Mouse (Mus musculus): Measurements from ENCODE around the gene Lgals3bp. TPM values are rescaled to one million over a fixed set of nuclear protein-coding genes. Genes with fewer than 3 reads are reported as not detected.
A peak's percentile ranks its signal among the peaks of the same experiment; 100 is the strongest.

The Lgals3bp gene
- total and polyA plus RNA-seq, 3 experiments: 20.2 to 121 (median 28.6) TPM

DNA sequence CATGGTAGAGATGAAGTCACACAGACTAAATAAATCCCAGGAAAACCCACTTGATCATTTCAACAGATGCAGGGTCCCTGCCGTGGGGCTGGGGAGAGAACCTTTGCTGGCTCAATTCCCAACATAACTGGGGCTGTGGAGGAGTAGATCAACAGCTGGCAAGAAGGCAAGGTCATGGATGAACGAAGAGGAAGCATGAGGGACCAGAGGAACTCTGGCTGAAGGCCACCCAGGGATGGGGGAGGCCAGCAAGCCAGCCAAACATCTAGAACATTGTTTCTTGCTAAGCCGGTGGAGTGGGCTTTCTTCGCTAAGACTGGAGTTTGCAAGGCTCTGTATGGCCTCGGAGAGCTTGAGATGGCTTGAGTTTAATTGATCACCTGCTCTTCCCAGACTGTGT, 26.0 kb downstream of the Lgals3bp start:
- intact Hi-C loops (cut with DNase I): no loop called here
- TF ChIP-seq CTCF (IDR thresholded peaks at IDR 0.05): no peak
- TF ChIP-seq POLR2A (IDR thresholded peaks at IDR 0.05; ENCODE audit: insufficient read depth, low read depth, low read length): no peak
- no peak for TF ChIP-seq EP300 (IDR thresholded peaks at IDR 0.05; ENCODE audit: insufficient read depth, low read depth, low read length)
- Histone ChIP-seq H3K79me2 (replicated peaks; ENCODE audit: control insufficient read depth, insufficient read depth, low read length) (no peaks in the 10 kb centered on the region), H3K27ac (no peak overlapping the region), H3K27me3 (ENCODE audit: control insufficient read depth, insufficient read depth, low read length) (no peaks in the 10 kb centered on the region), H3K4me3 (no peak overlapping the region), H3K9ac (ENCODE audit: low read depth, low read length) (no peak overlapping the region), H3K36me3 (ENCODE audit: control insufficient read depth, insufficient read depth, low read length) (no peaks in the 10 kb centered on the region), H3K4me1 (ENCODE audit: control insufficient read depth, insufficient read depth, low read length) (peaks cover 1% of the 10 kb centered on the region; the same call in 1 of the 2 replicates)
- WGBS: 38% methylated on average over 5 of the region's 5 CpGs
- DNase-seq: peak in 1 of 2 experiments; percentile 14

DNA sequence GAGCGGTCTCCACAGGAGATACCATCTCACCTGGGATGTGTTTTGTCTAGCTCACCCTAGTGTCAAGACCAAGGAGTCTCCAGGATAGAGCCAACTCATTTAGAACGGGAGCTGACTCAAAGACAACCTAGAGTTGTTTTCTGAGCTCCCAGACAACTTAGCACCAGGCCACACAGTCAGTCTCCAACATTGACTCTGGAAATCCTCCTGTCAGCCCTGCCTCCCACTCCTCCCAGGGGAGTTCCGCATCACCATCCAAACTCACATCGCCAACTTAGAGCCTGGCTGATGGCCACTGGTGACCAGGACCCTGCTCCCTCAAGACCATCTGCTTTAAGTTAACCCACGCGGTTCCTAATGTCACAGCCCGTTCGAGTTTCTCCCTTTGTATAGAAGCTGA, 26.4 kb downstream of the Lgals3bp start:
- WGBS: 46% methylated on average over 8 of the region's 8 CpGs

DNA sequence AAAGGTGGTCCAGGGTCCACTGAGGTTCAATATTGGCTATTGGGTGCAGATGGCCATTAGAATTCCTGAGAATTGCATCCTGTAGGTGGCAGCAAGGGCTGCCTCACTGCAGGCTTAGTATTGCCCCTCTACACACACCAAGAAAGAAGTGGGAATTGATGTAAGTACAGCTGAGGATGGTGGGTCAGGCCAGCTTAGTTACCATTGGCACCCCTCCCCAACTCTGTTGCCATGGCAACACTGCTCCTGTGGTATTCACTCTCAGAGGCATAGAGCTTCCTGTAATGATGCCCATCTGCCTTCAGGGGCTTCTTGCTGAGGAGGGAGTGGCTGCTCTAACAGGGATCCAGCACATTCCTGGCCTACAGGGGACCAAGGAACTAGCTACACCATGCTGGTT, 26.9 kb downstream of the Lgals3bp start:
- no peaks in the 10 kb centered on the region for H3K36me3 ChIP-seq (ENCODE audit: control insufficient read depth, insufficient read depth, low read length)
- no peak overlapping the region for H3K27ac ChIP-seq
- H3K79me2 ChIP-seq (replicated peaks; ENCODE audit: control insufficient read depth, insufficient read depth, low read length): no peaks in the 10 kb centered on the region
- H3K4me1 ChIP-seq (ENCODE audit: control insufficient read depth, insufficient read depth, low read length): peaks cover 1% of the 10 kb centered on the region; the same call in 1 of the 2 replicates
- H3K9ac ChIP-seq (ENCODE audit: low read depth, low read length): no peak overlapping the region
- DNase-seq: peak in 1 of 2 experiments; percentile 13
- 0 out of 2 replicates have a peak, but pooled peaks have one; percentile 7 for TF ChIP-seq CTCF (IDR thresholded peaks at IDR 0.05)
- no peak for TF ChIP-seq EP300 (IDR thresholded peaks at IDR 0.05; ENCODE audit: insufficient read depth, low read depth, low read length)
- TF ChIP-seq POLR2A (IDR thresholded peaks at IDR 0.05; ENCODE audit: insufficient read depth, low read depth, low read length): no peak
- H3K4me3 ChIP-seq: no peak overlapping the region
- intact Hi-C loops (cut with DNase I): no loop called here
- no peaks in the 10 kb centered on the region for H3K27me3 ChIP-seq (ENCODE audit: control insufficient read depth, insufficient read depth, low read length)

More for the DNA sequence above, 26.4 kb downstream of the Lgals3bp start:
- Histone ChIP-seq H3K4me3 (no peak overlapping the region), H3K9ac (ENCODE audit: low read depth, low read length) (no peak overlapping the region), H3K27me3 (ENCODE audit: control insufficient read depth, insufficient read depth, low read length) (no peaks in the 10 kb centered on the region), H3K4me1 (ENCODE audit: control insufficient read depth, insufficient read depth, low read length) (peaks cover 1% of the 10 kb centered on the region; the same call in 1 of the 2 replicates), H3K79me2 (replicated peaks; ENCODE audit: control insufficient read depth, insufficient read depth, low read length) (no peaks in the 10 kb centered on the region), H3K36me3 (ENCODE audit: control insufficient read depth, insufficient read depth, low read length) (no peaks in the 10 kb centered on the region), H3K27ac (no peak overlapping the region)
- DNase-seq: peak in 1 of 2 experiments; percentile 13
- no peak for TF ChIP-seq POLR2A (IDR thresholded peaks at IDR 0.05; ENCODE audit: insufficient read depth, low read depth, low read length)
- intact Hi-C loops (cut with DNase I): no loop called here

DNA sequence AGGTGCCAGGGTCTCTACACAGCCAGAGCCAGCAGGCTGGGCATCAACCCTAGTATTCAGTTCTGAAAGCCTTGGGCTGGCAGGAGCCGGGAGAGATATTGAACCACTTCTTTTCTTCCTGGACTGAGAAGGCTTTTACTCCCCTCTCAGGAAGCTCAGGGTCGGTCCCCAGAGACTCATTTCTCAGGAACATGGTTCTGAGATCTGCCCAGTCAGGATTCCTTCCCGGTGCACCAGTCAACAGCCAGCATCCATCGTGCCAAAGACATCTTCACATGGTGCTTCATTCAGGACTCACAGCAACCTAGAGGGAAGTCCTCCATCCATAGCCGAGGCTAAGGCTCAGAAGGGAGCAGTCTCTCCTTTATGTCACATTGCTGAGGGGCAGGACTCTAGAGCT, 27.4 kb downstream of the Lgals3bp start:
- Histone ChIP-seq H3K79me2 (replicated peaks; ENCODE audit: control insufficient read depth, insufficient read depth, low read length) (no peaks in the 10 kb centered on the region), H3K27ac (no peak overlapping the region), H3K27me3 (ENCODE audit: control insufficient read depth, insufficient read depth, low read length) (no peaks in the 10 kb centered on the region), H3K4me3 (no peak overlapping the region), H3K9ac (ENCODE audit: low read depth, low read length) (no peak overlapping the region), H3K36me3 (ENCODE audit: control insufficient read depth, insufficient read depth, low read length) (no peaks in the 10 kb centered on the region), H3K4me1 (ENCODE audit: control insufficient read depth, insufficient read depth, low read length) (peaks cover under 1% of the 10 kb centered on the region; the same call in 1 of the 2 replicates)
- intact Hi-C loops (cut with DNase I): no loop called here
- no peak for TF ChIP-seq POLR2A (IDR thresholded peaks at IDR 0.05; ENCODE audit: insufficient read depth, low read depth, low read length)
- TF ChIP-seq CTCF (IDR thresholded peaks at IDR 0.05): no peak
- no peak for TF ChIP-seq EP300 (IDR thresholded peaks at IDR 0.05; ENCODE audit: insufficient read depth, low read depth, low read length)
- 62% methylated on average over 5 of the region's 5 CpGs for WGBS
- DNase-seq: peak in 1 of 2 experiments; percentile 10

DNA sequence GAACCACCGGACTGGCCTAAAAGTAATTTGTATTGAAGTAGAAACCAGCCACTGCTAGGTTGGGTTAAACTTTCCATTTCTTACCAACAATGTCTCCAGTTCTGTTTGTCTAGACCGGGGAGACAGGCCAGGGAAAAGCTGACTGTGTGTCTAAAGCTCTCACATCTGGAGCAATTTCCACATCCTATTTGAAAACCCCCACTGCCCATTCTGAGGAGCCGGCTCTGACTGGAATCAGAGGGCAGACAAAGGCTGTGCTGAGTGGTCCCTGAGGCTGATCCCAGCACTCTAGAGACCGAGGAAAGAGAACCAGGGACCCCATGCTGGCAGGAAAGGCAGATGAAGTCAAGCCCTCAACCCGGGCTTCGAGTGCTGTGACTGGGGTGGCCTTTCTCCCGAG, 29.3 kb downstream of the Lgals3bp start:
- Histone ChIP-seq H3K27ac (no peak overlapping the region), H3K4me1 (ENCODE audit: control insufficient read depth, insufficient read depth, low read length) (no peaks in the 10 kb centered on the region), H3K79me2 (replicated peaks; ENCODE audit: control insufficient read depth, insufficient read depth, low read length) (no peaks in the 10 kb centered on the region), H3K9ac (ENCODE audit: low read depth, low read length) (no peak overlapping the region), H3K27me3 (ENCODE audit: control insufficient read depth, insufficient read depth, low read length) (no peaks in the 10 kb centered on the region), H3K4me3 (no peak overlapping the region), H3K36me3 (ENCODE audit: control insufficient read depth, insufficient read depth, low read length) (no peaks in the 10 kb centered on the region)
- no peak for TF ChIP-seq POLR2A (IDR thresholded peaks at IDR 0.05; ENCODE audit: insufficient read depth, low read depth, low read length)
- no peak for TF ChIP-seq CTCF (IDR thresholded peaks at IDR 0.05)
- TF ChIP-seq EP300 (IDR thresholded peaks at IDR 0.05; ENCODE audit: insufficient read depth, low read depth, low read length): no peak
- WGBS: 60% methylated on average over 7 of the region's 7 CpGs
- intact Hi-C loops (cut with DNase I): no loop called here
- DNase-seq: no peak

DNA sequence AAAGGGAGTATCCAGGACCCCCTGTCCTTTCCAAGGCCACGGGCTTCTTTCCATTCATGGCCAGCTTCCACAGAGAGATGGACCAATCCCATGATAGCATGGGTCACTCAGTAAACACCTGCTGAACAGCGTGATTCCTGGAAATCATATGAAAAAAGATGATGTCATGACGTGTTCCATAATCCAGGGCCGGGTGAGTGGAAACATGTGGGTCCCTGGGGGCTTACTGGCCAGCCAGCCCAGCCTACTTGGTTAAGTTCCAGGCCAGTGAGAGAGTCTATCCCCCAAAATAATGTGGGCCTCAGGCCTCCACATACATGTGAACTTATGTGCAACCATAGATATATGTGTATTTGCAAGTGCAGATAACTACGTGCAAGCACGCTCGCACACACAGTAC, 30.0 kb downstream of the Lgals3bp start:
- Histone ChIP-seq H3K4me1 (ENCODE audit: control insufficient read depth, insufficient read depth, low read length) (no peaks in the 10 kb centered on the region), H3K27ac (no peak overlapping the region), H3K79me2 (replicated peaks; ENCODE audit: control insufficient read depth, insufficient read depth, low read length) (no peaks in the 10 kb centered on the region), H3K36me3 (ENCODE audit: control insufficient read depth, insufficient read depth, low read length) (no peaks in the 10 kb centered on the region), H3K9ac (ENCODE audit: low read depth, low read length) (no peak overlapping the region), H3K4me3 (no peak overlapping the region), H3K27me3 (ENCODE audit: control insufficient read depth, insufficient read depth, low read length) (no peaks in the 10 kb centered on the region)
- no peak for TF ChIP-seq POLR2A (IDR thresholded peaks at IDR 0.05; ENCODE audit: insufficient read depth, low read depth, low read length)
- TF ChIP-seq CTCF (IDR thresholded peaks at IDR 0.05): no peak
- TF ChIP-seq EP300 (IDR thresholded peaks at IDR 0.05; ENCODE audit: insufficient read depth, low read depth, low read length): no peak
- 69% methylated on average over 7 of the region's 7 CpGs for WGBS
- intact Hi-C loops (cut with DNase I): no loop called here
- DNase-seq: peak in 1 of 2 experiments; percentile 17

All from heart, adult 2 months (tissue).